ENCODE assay signal across 31 mouse cellular contexts in the genomic region with DNA sequence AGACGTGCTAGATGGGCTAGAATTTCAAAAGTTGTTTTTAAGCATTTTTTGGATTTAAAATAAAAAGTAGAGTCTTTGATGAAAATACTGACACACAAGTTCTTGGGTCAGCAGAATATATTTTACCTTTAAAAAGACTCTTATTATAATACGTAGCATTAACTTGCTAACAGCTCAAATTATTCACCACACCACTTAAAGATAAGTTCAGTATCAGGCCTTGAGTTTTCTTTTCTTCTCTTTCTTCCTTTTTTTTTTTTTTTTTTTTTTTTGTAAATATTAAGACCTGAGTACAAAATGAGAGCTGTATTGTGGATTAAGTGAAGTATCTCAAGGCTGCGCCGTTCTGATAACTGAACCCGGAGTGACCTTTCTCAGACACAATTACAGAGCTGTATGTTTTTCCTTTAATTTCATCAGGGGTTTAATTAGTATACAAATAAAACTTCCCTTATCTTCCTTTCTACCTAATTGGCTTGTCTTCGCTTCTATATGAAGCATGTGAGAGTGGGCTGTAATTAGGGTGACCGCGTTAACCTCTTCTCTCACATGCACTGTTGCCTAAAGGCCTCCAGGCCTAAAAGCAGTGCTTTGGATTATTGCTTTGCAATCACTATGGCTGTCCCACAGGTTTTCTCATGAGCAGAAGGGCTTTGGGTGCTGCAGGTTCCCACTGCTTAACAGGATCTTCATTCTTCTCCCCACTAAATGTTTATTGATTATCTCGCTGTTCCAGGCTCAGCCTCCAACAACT.
DNase-seq lines count a peak whose midpoint lies in the region; ATAC-seq lines count a peak whose summit lies in the region.
"Had no signal": no experiment of that assay in that cellular context is flagged by ENCODE, and none has a peak within 500 bp of the region (broad histone marks: within the 10 kb centered on the region; RNA-seq: fewer than 3 reads in every experiment).

No protein-coding gene starts in this region.

- no peaks in the 10 kb centered on the region for H3K27me3 ChIP-seq in forebrain, embryonic 11.5 days (ENCODE audit: control insufficient read depth, insufficient read depth, low read length)
- H3K27me3 ChIP-seq in forebrain, embryonic 13.5 days, result no peaks in the 10 kb centered on the region
- H3K27me3 ChIP-seq in midbrain, embryonic 13.5 days, result no peaks in the 10 kb centered on the region
- H3K27me3 ChIP-seq in midbrain, embryonic 16.5 days (ENCODE audit: control insufficient read depth, insufficient read depth, low read depth, low read length), result no peaks in the 10 kb centered on the region
- H3K27me3 ChIP-seq: embryonic facial prominence, embryonic 13.5 days; heart, embryonic 15.5 days; hindbrain, embryonic 12.5 days; liver, embryonic 12.5 days; megakaryocyte, embryonic 14.5 days had no signal

- ATAC-seq in forebrain, embryonic 11.5 days (replicated peaks; ENCODE audit: low FRiP score), result peak; percentile 27; the same call in 1 of the 2 replicates
- no peak for ATAC-seq in forebrain, embryonic 13.5 days
- peak; percentile 56; the same call in 1 of the 2 replicates for ATAC-seq in midbrain, embryonic 13.5 days
- ATAC-seq in midbrain, embryonic 16.5 days, result no peak
- ATAC-seq in megakaryocyte-erythroid progenitor cell, adult 5-6 weeks (replicated peaks; ENCODE audit: low FRiP score, low TSS enrichment, poor library complexity, severe bottlenecking), result peak; percentile 71
- ATAC-seq: forebrain, embryonic 14.5 days; inflammation-experienced regulatory T-cells, adult 6 months; liver, embryonic 12.5 days; liver, postnatal 0 days had no signal

- no peaks in the 10 kb centered on the region for H3K9me3 ChIP-seq in forebrain, embryonic 11.5 days (ENCODE audit: control insufficient read depth, low read length)
- H3K9me3 ChIP-seq in forebrain, embryonic 13.5 days (replicated peaks), result no peaks in the 10 kb centered on the region
- H3K9me3 ChIP-seq in midbrain, embryonic 13.5 days, result no peaks in the 10 kb centered on the region
- no peaks in the 10 kb centered on the region for H3K9me3 ChIP-seq in midbrain, embryonic 16.5 days (replicated peaks; ENCODE audit: control insufficient read depth, low read length, poor library complexity, severe bottlenecking)
- H3K9me3 ChIP-seq: embryonic facial prominence, embryonic 13.5 days; G1E; heart, embryonic 10.5 days; heart, embryonic 15.5 days; hindbrain, embryonic 12.5 days; liver, embryonic 12.5 days; megakaryocyte, embryonic 14.5 days had no signal

- no peak for DNase-seq in forebrain, embryonic 11.5 days (ENCODE audit: low spot score)
- DNase-seq in retina, embryonic 14.5 days (ENCODE audit: low spot score), result peak; percentile 73
- no peak for DNase-seq in embryo, embryonic 9.5 days (ENCODE audit: extremely low spot score)
- no peak for DNase-seq in cerebellum, postnatal 10 days
- DNase-seq: adrenal gland, postnatal 25 days; cerebellum, adult 18-20 months; cerebellum, postnatal 25 days; gastrocnemius, postnatal 14 days; kidney, adult 11 months; kidney, postnatal 25 days; left cerebral cortex, postnatal 4 days; liver, postnatal 0 days; lung, postnatal 36 days; right cerebral cortex, postnatal 4 days; thymus, adult 18-20 months; thymus, postnatal 25 days had no signal

- no peaks in the 10 kb centered on the region for H3K36me3 ChIP-seq in forebrain, embryonic 11.5 days (ENCODE audit: control insufficient read depth, insufficient read depth, low read length)
- no peaks in the 10 kb centered on the region for H3K36me3 ChIP-seq in forebrain, embryonic 13.5 days (ENCODE audit: poor library complexity, severe bottlenecking)
- no peaks in the 10 kb centered on the region for H3K36me3 ChIP-seq in midbrain, embryonic 13.5 days
- H3K36me3 ChIP-seq in midbrain, embryonic 16.5 days (ENCODE audit: control insufficient read depth, insufficient read depth, low read length), result no peaks in the 10 kb centered on the region
- H3K36me3 ChIP-seq: embryonic facial prominence, embryonic 13.5 days; G1E; heart, embryonic 10.5 days; heart, embryonic 15.5 days; hindbrain, embryonic 12.5 days; liver, embryonic 12.5 days had no signal

- no peak overlapping the region for H3K4me3 ChIP-seq in forebrain, embryonic 11.5 days (ENCODE audit: low read depth, low read length)
- no peak overlapping the region for H3K4me3 ChIP-seq in forebrain, embryonic 13.5 days
- H3K4me3 ChIP-seq in midbrain, embryonic 13.5 days (replicated peaks), result no peak overlapping the region
- H3K4me3 ChIP-seq in midbrain, embryonic 16.5 days (ENCODE audit: low read depth, low read length), result no peak overlapping the region
- H3K4me3 ChIP-seq: embryonic facial prominence, embryonic 13.5 days; erythroblast, embryonic 14.5 days; heart, embryonic 10.5 days; heart, embryonic 15.5 days; hindbrain, embryonic 12.5 days; liver, embryonic 12.5 days; megakaryocyte, embryonic 14.5 days had no signal

- WGBS in forebrain, embryonic 11.5 days, result 56% methylated on average over 9 of the region's 9 CpGs
- 56% methylated on average over 9 of the region's 9 CpGs for WGBS in forebrain, embryonic 13.5 days
- 67% methylated on average over 9 of the region's 9 CpGs for WGBS in midbrain, embryonic 13.5 days
- 66% methylated on average over 9 of the region's 9 CpGs for WGBS in midbrain, embryonic 16.5 days

- no peak overlapping the region for H3K9ac ChIP-seq in forebrain, embryonic 11.5 days (ENCODE audit: low read length)
- no peak overlapping the region for H3K9ac ChIP-seq in forebrain, embryonic 13.5 days
- no peak overlapping the region for H3K9ac ChIP-seq in midbrain, embryonic 13.5 days (replicated peaks)
- H3K9ac ChIP-seq in midbrain, embryonic 16.5 days (ENCODE audit: low read depth, low read length), result no peak overlapping the region
- H3K9ac ChIP-seq: embryonic facial prominence, embryonic 13.5 days; heart, embryonic 15.5 days; hindbrain, embryonic 12.5 days; liver, embryonic 12.5 days; liver, postnatal 0 days had no signal

- no peaks in the 10 kb centered on the region for H3K4me1 ChIP-seq in forebrain, embryonic 11.5 days (replicated peaks; ENCODE audit: control insufficient read depth, insufficient read depth, low read length)
- H3K4me1 ChIP-seq in forebrain, embryonic 13.5 days, result peaks cover 8% of the 10 kb centered on the region
- H3K4me1 ChIP-seq in midbrain, embryonic 13.5 days (replicated peaks), result peaks cover 15% of the 10 kb centered on the region
- peaks cover 6% of the 10 kb centered on the region for H3K4me1 ChIP-seq in midbrain, embryonic 16.5 days (ENCODE audit: control insufficient read depth, insufficient read depth, low read length)
- H3K4me1 ChIP-seq: embryonic facial prominence, embryonic 13.5 days; heart, embryonic 10.5 days; heart, embryonic 15.5 days; megakaryocyte, embryonic 14.5 days had no signal

- no peak overlapping the region for H3K27ac ChIP-seq in forebrain, embryonic 11.5 days (ENCODE audit: low read depth, low read length)
- H3K27ac ChIP-seq in forebrain, embryonic 13.5 days, result no peak overlapping the region
- H3K27ac ChIP-seq in midbrain, embryonic 13.5 days, result no peak overlapping the region
- no peak overlapping the region for H3K27ac ChIP-seq in midbrain, embryonic 16.5 days (ENCODE audit: low read length)
- H3K27ac ChIP-seq: embryonic facial prominence, embryonic 13.5 days; heart, embryonic 10.5 days; heart, embryonic 15.5 days; hindbrain, embryonic 12.5 days; liver, embryonic 12.5 days; stomach, postnatal 0 days had no signal

- no peak overlapping the region for H3K4me2 ChIP-seq in forebrain, embryonic 11.5 days (ENCODE audit: low read depth, low read length, severe bottlenecking)
- H3K4me2 ChIP-seq in forebrain, embryonic 13.5 days, result no peak overlapping the region
- H3K4me2 ChIP-seq in midbrain, embryonic 13.5 days (replicated peaks), result no peak overlapping the region
- H3K4me2 ChIP-seq in midbrain, embryonic 16.5 days (ENCODE audit: low read length), result no peak overlapping the region
- H3K4me2 ChIP-seq: embryonic facial prominence, embryonic 13.5 days; heart, embryonic 15.5 days; hindbrain, embryonic 12.5 days; liver, embryonic 12.5 days had no signal

Comparison
In these comparisons a context has a peak if more than half of its experiments do, and no peak if none do; other contexts are left out.
1. ATAC-seq: peak in forebrain, embryonic 11.5 days (single experiment), midbrain, embryonic 13.5 days (single experiment) and megakaryocyte-erythroid progenitor cell, adult 5-6 weeks (single experiment); none in forebrain, embryonic 13.5 days (single experiment) and midbrain, embryonic 16.5 days (single experiment).